Mouse (Mus musculus) neural tube, embryonic 12.5 days (tissue): ENCODE measurements around the gene Gpc5. TPM values are rescaled to one million over a fixed set of nuclear protein-coding genes. Genes with fewer than 3 reads are reported as not detected.
A peak's percentile ranks its signal among the peaks of the same experiment; 100 is the strongest.

Source experiments
- ATAC-seq: fragments of 200-750 bp; cut with Nextera tagmentation; 2 replicates; pipeline ENCODE4 v1.8.0; 2017; ENCODE audit warnings: low read depth, mild to moderate bottlenecking, moderate TSS enrichment, moderate library complexity; ENCODE audit not compliant: low FRiP score
- H3K27ac ChIP-seq: fragments of 300-500 bp; sonication (generic); 2 replicates; pipeline ENCODE4 v1.5.1; 2016
- H3K27me3 ChIP-seq: fragments of 300-500 bp; sonication (generic); replicated peaks from 2 replicates; pipeline ENCODE4 v1.6.1; 2016; ENCODE audit warnings: mild to moderate bottlenecking
- H3K36me3 ChIP-seq: fragments of 300-500 bp; sonication (generic); 2 replicates; pipeline ENCODE4 v1.6.1; 2016; ENCODE audit warnings: mild to moderate bottlenecking
- H3K4me1 ChIP-seq: fragments of 300-500 bp; sonication (generic); 2 replicates; pipeline ENCODE4 v1.6.1; 2016
- H3K4me2 ChIP-seq: fragments of 300-500 bp; sonication (generic); replicated peaks from 2 replicates; pipeline ENCODE4 v1.6.1; 2016; ENCODE audit warnings: mild to moderate bottlenecking
- H3K4me3 ChIP-seq: fragments of 300-500 bp; sonication (generic); 2 replicates; pipeline ENCODE4 v1.5.1; 2016
- H3K9ac ChIP-seq: fragments of 300-500 bp; sonication (generic); 2 replicates; pipeline ENCODE4 v1.6.1; 2016; ENCODE audit warnings: mild to moderate bottlenecking
- H3K9me3 ChIP-seq: fragments of 300-500 bp; sonication (generic); 2 replicates; pipeline ENCODE4 v1.6.1; 2016; ENCODE audit warnings: mild to moderate bottlenecking
- WGBS: fragments of 180-500 bp; shearing (Covaris S2); methylation state at CpG from one replicate; pipeline ENCODE4 v1.1.7; 2016; 5-methylcytosine and 5-hydroxymethylcytosine counted together
- polyA plus RNA-seq: library from polyadenylated mRNA; unstranded; fragments of >200 nt; fragmentation: Nextera tagmentation; extraction: Ambion mirVana; gene quantifications from 2 replicates; pipeline ENCODE4 v1.2.1, GENCODE M21; 2016

The Gpc5 gene
- polyA plus RNA-seq, 1 experiment from 2014 or later, result 1.8 TPM

- ATAC-seq, result peak; percentile 52; the same call in 1 of the 2 replicates
- no peaks in the 10 kb centered on the region for H3K9me3 ChIP-seq
- no peak overlapping the region for H3K27ac ChIP-seq
- H3K27me3 ChIP-seq, result no peaks in the 10 kb centered on the region
- no peak overlapping the region for H3K9ac ChIP-seq
- H3K4me2 ChIP-seq, result no peak overlapping the region
- no peak overlapping the region for H3K4me3 ChIP-seq
- 74% methylated on average over 10 of the region's 10 CpGs for WGBS
- no peaks in the 10 kb centered on the region for H3K4me1 ChIP-seq
- no peaks in the 10 kb centered on the region for H3K36me3 ChIP-seq
These were observed 740.0 kb downstream of the Gpc5 start for GRCm38 (mm10) chr14:115831854-115832625.

GRCm38 (mm10) chr14:115843783-115844182 lies 751.8 kb downstream of the Gpc5 start:
- no peaks in the 10 kb centered on the region for H3K27me3 ChIP-seq
- H3K4me1 ChIP-seq, result no peaks in the 10 kb centered on the region
- ATAC-seq, result no peak
- WGBS, result 77% methylated on average over 2 of the region's 2 CpGs
- no peaks in the 10 kb centered on the region for H3K9me3 ChIP-seq
- H3K27ac ChIP-seq, result no peak overlapping the region
- no peak overlapping the region for H3K4me3 ChIP-seq
- H3K36me3 ChIP-seq, result no peaks in the 10 kb centered on the region
- H3K9ac ChIP-seq, result no peak overlapping the region
- H3K4me2 ChIP-seq, result no peak overlapping the region

- 72% methylated on average over 1 of the region's 1 CpGs for WGBS
- Histone ChIP-seq H3K4me3 (no peak overlapping the region), H3K9me3 (no peaks in the 10 kb centered on the region), H3K27me3 (no peaks in the 10 kb centered on the region), H3K4me2 (no peak overlapping the region), H3K9ac (no peak overlapping the region), H3K27ac (no peak overlapping the region), H3K4me1 (no peaks in the 10 kb centered on the region), H3K36me3 (no peaks in the 10 kb centered on the region)
- ATAC-seq, result 0 out of 2 replicates have a peak, but pooled peaks have one; percentile 58
These were observed 752.9 kb downstream of the Gpc5 start for GRCm38 (mm10) chr14:115844773-115845427.

- no peaks in the 10 kb centered on the region for H3K27me3 ChIP-seq
- no peak overlapping the region for H3K9ac ChIP-seq
- no peaks in the 10 kb centered on the region for H3K4me1 ChIP-seq
- H3K4me3 ChIP-seq, result no peak overlapping the region
- no peak overlapping the region for H3K4me2 ChIP-seq
- H3K36me3 ChIP-seq, result no peaks in the 10 kb centered on the region
- 83% methylated on average over 3 of the region's 3 CpGs for WGBS
- H3K27ac ChIP-seq, result no peak overlapping the region
- ATAC-seq, result no peak
- H3K9me3 ChIP-seq, result no peaks in the 10 kb centered on the region
These were observed 777.1 kb downstream of the Gpc5 start for GRCm38 (mm10) chr14:115869127-115869526.

GRCm38 (mm10) chr14:115976062-115976461 lies 884.0 kb downstream of the Gpc5 start:
- ATAC-seq, result no peak
- no peak overlapping the region for H3K27ac ChIP-seq
- WGBS, result 80% methylated on average over 1 of the region's 1 CpGs
- no peak overlapping the region for H3K4me3 ChIP-seq
- H3K4me2 ChIP-seq, result no peak overlapping the region
- H3K36me3 ChIP-seq, result no peaks in the 10 kb centered on the region
- H3K9me3 ChIP-seq, result no peaks in the 10 kb centered on the region
- H3K9ac ChIP-seq, result no peak overlapping the region
- no peaks in the 10 kb centered on the region for H3K27me3 ChIP-seq
- H3K4me1 ChIP-seq, result no peaks in the 10 kb centered on the region

- no peaks in the 10 kb centered on the region for H3K4me1 ChIP-seq
- no peak overlapping the region for H3K4me3 ChIP-seq
- no peak overlapping the region for H3K27ac ChIP-seq
- no peak for ATAC-seq
- no peaks in the 10 kb centered on the region for H3K9me3 ChIP-seq
- no peaks in the 10 kb centered on the region for H3K27me3 ChIP-seq
- H3K4me2 ChIP-seq, result no peak overlapping the region
- no peaks in the 10 kb centered on the region for H3K36me3 ChIP-seq
- H3K9ac ChIP-seq, result no peak overlapping the region
- 79% methylated on average over 2 of the region's 2 CpGs for WGBS
These were observed 887.2 kb downstream of the Gpc5 start for GRCm38 (mm10) chr14:115979233-115979632.

- no peaks in the 10 kb centered on the region for H3K27me3 ChIP-seq
- no peak overlapping the region for H3K27ac ChIP-seq
- no peak overlapping the region for H3K9ac ChIP-seq
- no peaks in the 10 kb centered on the region for H3K4me1 ChIP-seq
- H3K4me3 ChIP-seq, result no peak overlapping the region
- no peaks in the 10 kb centered on the region for H3K9me3 ChIP-seq
- H3K4me2 ChIP-seq, result no peak overlapping the region
- WGBS, result 79% methylated on average over 2 of the region's 2 CpGs
- no peaks in the 10 kb centered on the region for H3K36me3 ChIP-seq
- ATAC-seq, result no peak
These were observed 898.7 kb downstream of the Gpc5 start for GRCm38 (mm10) chr14:115990764-115991163.

GRCm38 (mm10) chr14:115993520-115994106 lies 901.6 kb downstream of the Gpc5 start:
- H3K4me3 ChIP-seq, result no peak overlapping the region
- no peak overlapping the region for H3K9ac ChIP-seq
- no peak overlapping the region for H3K27ac ChIP-seq
- no peaks in the 10 kb centered on the region for H3K36me3 ChIP-seq
- no peaks in the 10 kb centered on the region for H3K27me3 ChIP-seq
- no peaks in the 10 kb centered on the region for H3K9me3 ChIP-seq
- no peak for ATAC-seq
- no peaks in the 10 kb centered on the region for H3K4me1 ChIP-seq
- WGBS, result 65% methylated on average over 5 of the region's 5 CpGs
- H3K4me2 ChIP-seq, result no peak overlapping the region

- Histone ChIP-seq H3K27me3 (no peaks in the 10 kb centered on the region), H3K9ac (no peak overlapping the region), H3K4me2 (no peak overlapping the region), H3K9me3 (no peaks in the 10 kb centered on the region), H3K36me3 (no peaks in the 10 kb centered on the region), H3K4me1 (no peaks in the 10 kb centered on the region), H3K4me3 (no peak overlapping the region), H3K27ac (no peak overlapping the region)
- WGBS, result 65% methylated on average over 4 of the region's 4 CpGs
- no peak for ATAC-seq
These were observed 906.9 kb downstream of the Gpc5 start for GRCm38 (mm10) chr14:115998931-115999330.

GRCm38 (mm10) chr14:116087010-116087409 lies 995.0 kb downstream of the Gpc5 start:
- Histone ChIP-seq H3K27me3 (no peaks in the 10 kb centered on the region), H3K27ac (no peak overlapping the region), H3K4me3 (no peak overlapping the region), H3K9ac (no peak overlapping the region), H3K9me3 (no peaks in the 10 kb centered on the region), H3K4me1 (no peaks in the 10 kb centered on the region), H3K36me3 (no peaks in the 10 kb centered on the region), H3K4me2 (no peak overlapping the region)
- WGBS, result 67% methylated on average over 4 of the region's 4 CpGs
- ATAC-seq, result no peak

GRCm38 (mm10) chr14:116127943-116128342 lies 1035.9 kb downstream of the Gpc5 start:
- no peak for ATAC-seq
- Histone ChIP-seq H3K4me2 (no peak overlapping the region), H3K36me3 (no peaks in the 10 kb centered on the region), H3K4me1 (no peaks in the 10 kb centered on the region), H3K27me3 (no peaks in the 10 kb centered on the region), H3K4me3 (no peak overlapping the region), H3K9me3 (no peaks in the 10 kb centered on the region), H3K27ac (no peak overlapping the region), H3K9ac (no peak overlapping the region)
- WGBS, result 45% methylated on average over 1 of the region's 1 CpGs

GRCm38 (mm10) chr14:116137330-116137729 lies 1045.3 kb downstream of the Gpc5 start:
- Histone ChIP-seq H3K9ac (no peak overlapping the region), H3K9me3 (no peaks in the 10 kb centered on the region), H3K27ac (no peak overlapping the region), H3K36me3 (no peaks in the 10 kb centered on the region), H3K4me2 (no peak overlapping the region), H3K4me1 (no peaks in the 10 kb centered on the region), H3K4me3 (no peak overlapping the region), H3K27me3 (no peaks in the 10 kb centered on the region)
- WGBS, result 41% methylated on average over 5 of the region's 5 CpGs
- no peak for ATAC-seq
